Mouse (Mus musculus): ENCODE measurements around the gene Orai2.

- TF ChIP-seq CTCF (IDR thresholded peaks at IDR 0.05; ENCODE audit: low read depth, low read length) (no peak), POLR2A (IDR thresholded peaks at IDR 0.05; ENCODE audit: extremely low read depth, insufficient read depth, low read length) (no peak)
Observed at GRCm38 (mm10) chr5:136170512-136171362, at the start of gene Orai2.
